Mouse (Mus musculus): ENCODE measurements around the gene Odf3l1.

Gene Odf3l1

GRCm38 (mm10) chr9:56881539-56882082 lies 17.1 kb upstream of the Odf3l1 start:
- in situ Hi-C loops (cut with MboI, MseI): no loop called here

- in situ Hi-C loops (cut with MboI, MseI): no loop called here
These were observed 16.3 kb upstream of the Odf3l1 start for GRCm38 (mm10) chr9:56880790-56881189.

GRCm38 (mm10) chr9:56877284-56877683 lies 12.8 kb upstream of the Odf3l1 start:
- in situ Hi-C loops (cut with MboI, MseI): no loop called here

GRCm38 (mm10) chr9:56876784-56877183 lies 12.3 kb upstream of the Odf3l1 start:
- in situ Hi-C loops (cut with MboI, MseI): no loop called here

GRCm38 (mm10) chr9:56873097-56873496 lies 8.6 kb upstream of the Odf3l1 start:
- in situ Hi-C loops (cut with MboI, MseI): no loop called here

- in situ Hi-C loops (cut with MboI, MseI): no loop called here
These were observed 7.8 kb upstream of the Odf3l1 start for GRCm38 (mm10) chr9:56872105-56872903.

GRCm38 (mm10) chr9:56871191-56871590 lies 6.7 kb upstream of the Odf3l1 start:
- in situ Hi-C loops (cut with MboI, MseI): no loop called here

- in situ Hi-C loops (cut with MboI, MseI): no loop called here
These were observed 6.3 kb upstream of the Odf3l1 start for GRCm38 (mm10) chr9:56870778-56871177.

- in situ Hi-C loops (cut with MboI, MseI): no loop called here
These were observed 5.1 kb upstream of the Odf3l1 start for GRCm38 (mm10) chr9:56869552-56869951.

GRCm38 (mm10) chr9:56868292-56868691 lies 3.8 kb upstream of the Odf3l1 start:
- in situ Hi-C loops (cut with MboI, MseI): no loop called here

GRCm38 (mm10) chr9:56866430-56866829 lies 2.0 kb upstream of the Odf3l1 start:
- in situ Hi-C loops (cut with MboI, MseI): no loop called here

- in situ Hi-C loops (cut with MboI, MseI): no loop called here
These were observed 1.4 kb upstream of the Odf3l1 start for GRCm38 (mm10) chr9:56865673-56866400.

GRCm38 (mm10) chr9:56864832-56865231 lies 353 bp upstream of the Odf3l1 start, which contains the start of gene Cspg4:
Gene Cspg4 (plus strand): TSS chr9:56865033.
- in situ Hi-C loops (cut with MboI, MseI): no loop called here

- in situ Hi-C loops (cut with MboI, MseI): no loop called here
These were observed 1.6 kb downstream of the Odf3l1 start for GRCm38 (mm10) chr9:56862863-56863262.

GRCm38 (mm10) chr9:56860486-56861269 lies 3.8 kb downstream of the Odf3l1 start:
- in situ Hi-C loops (cut with MboI, MseI): no loop called here

GRCm38 (mm10) chr9:56860035-56860434 lies 4.4 kb downstream of the Odf3l1 start:
- in situ Hi-C loops (cut with MboI, MseI): no loop called here

- in situ Hi-C loops (cut with MboI, MseI): no loop called here
These were observed 7.0 kb downstream of the Odf3l1 start for GRCm38 (mm10) chr9:56857463-56857862.

GRCm38 (mm10) chr9:56851778-56852177 lies 12.7 kb downstream of the Odf3l1 start:
- in situ Hi-C loops (cut with MboI, MseI): no loop called here

GRCm38 (mm10) chr9:56850905-56851252 lies 13.6 kb downstream of the Odf3l1 start:
- in situ Hi-C loops (cut with MboI, MseI): no loop called here

GRCm38 (mm10) chr9:56850128-56850904 lies 14.2 kb downstream of the Odf3l1 start:
- in situ Hi-C loops (cut with MboI, MseI): no loop called here

GRCm38 (mm10) chr9:56847523-56847922 lies 17.0 kb downstream of the Odf3l1 start:
- in situ Hi-C loops (cut with MboI, MseI): loop anchor here (25.0 kb wide), 1 partner anchor 1865 kb away; no protein-coding TSS in a partner anchor

Measured in T-helper 2 cell (primary cell).